Mouse (Mus musculus): ENCODE data around the gene Gpam.

Gene Gpam

DNA sequence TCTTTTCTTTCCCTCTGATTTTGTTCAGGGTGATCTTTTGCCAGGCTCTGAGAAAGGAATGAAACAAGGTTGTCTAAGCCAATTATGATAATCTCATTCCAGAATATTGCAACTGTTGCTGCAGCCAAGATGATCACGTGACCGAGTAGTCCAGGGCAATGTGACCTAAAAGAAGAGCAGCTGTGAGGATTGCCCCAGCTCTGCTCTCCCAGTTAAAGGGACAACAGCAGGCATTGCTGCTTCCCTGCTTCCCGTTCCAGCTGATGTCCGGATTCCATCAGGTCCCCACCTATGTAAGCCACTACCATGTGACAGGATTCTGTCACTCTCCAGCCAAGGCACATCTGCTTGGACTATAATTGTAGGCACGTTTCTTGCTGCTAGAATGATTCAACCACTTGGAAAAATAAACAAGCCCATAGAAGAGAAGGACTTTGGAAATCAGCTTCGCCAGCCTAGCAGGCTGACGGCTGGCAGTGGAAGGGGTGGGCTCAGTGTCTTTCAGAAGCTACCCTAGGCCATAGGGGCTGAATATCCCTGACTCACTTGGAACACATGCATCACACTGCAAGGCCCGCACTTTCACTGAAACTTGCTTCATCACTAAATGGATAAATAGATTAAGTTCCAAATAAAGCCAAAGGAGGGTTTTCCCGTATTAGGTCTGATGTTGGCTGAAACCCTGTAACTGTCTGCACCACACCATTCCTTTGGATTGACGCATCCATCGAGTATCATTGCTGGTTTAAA is 23.8 kb downstream of the Gpam start:
- DNase-seq (ENCODE audit: low read depth, low spot score): no peak

DNA sequence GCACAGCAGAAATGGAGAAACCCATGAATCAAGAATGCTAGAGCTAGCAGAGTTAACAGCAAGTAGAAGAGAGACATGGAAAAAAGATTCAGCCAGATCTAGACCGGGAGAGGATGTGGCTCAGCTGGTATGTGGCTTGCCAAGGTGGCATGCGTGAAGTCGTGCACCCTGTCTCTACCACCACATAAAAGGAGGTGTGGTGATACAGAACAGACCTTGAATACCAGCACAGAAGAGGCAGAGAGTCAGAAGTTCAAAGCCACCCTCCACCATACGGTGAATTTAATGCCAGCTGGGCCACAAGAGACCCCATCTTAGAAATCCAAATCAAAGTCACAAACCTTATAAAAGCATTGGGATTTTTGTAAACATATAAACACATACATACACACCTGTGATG is 25.4 kb downstream of the Gpam start:
- DNase-seq (ENCODE audit: low read depth, low spot score): no peak

DNA sequence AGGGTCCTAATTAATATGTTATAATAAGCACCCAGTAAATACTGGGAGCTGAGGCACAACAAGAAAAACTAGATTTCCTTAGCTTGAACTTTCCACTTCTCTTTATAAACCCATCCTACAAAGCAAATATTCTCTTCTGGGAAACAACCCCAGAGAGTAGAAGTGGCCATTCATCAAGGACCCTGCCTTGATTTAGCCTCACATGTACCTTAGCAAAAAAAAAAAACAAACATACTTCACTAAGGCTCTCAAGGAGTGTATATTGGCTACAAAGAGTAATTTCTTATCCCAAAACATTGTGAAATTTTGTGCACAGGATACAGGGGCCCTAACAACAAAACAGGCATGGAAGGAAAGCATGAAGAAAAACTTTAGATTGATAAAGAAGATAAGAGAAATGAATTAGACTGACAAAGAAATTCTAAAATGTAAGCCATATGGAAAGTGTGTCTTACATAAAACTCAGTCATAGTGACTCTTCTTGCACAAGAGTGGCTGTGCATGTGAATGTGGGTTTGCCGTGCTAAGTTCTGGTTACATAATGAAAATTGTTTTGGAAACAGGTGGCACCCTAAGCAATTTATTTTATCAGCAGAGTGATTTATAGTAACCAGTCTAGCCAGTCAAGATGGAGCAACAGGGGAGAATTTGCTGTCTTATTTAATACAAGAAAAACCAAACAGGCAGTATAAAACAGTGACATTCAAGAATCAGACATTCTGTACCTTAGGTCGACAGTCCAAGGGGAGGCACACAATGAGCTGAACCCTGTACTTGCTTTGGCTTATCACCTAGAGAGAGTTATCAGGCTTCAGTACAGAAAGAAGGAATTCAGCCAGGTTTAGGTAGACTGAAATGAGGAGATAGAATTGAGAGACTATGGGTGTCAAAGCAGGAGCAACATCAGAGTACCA is 26.6 kb downstream of the Gpam start:
- DNase-seq (ENCODE audit: low read depth, low spot score): no peak

DNA sequence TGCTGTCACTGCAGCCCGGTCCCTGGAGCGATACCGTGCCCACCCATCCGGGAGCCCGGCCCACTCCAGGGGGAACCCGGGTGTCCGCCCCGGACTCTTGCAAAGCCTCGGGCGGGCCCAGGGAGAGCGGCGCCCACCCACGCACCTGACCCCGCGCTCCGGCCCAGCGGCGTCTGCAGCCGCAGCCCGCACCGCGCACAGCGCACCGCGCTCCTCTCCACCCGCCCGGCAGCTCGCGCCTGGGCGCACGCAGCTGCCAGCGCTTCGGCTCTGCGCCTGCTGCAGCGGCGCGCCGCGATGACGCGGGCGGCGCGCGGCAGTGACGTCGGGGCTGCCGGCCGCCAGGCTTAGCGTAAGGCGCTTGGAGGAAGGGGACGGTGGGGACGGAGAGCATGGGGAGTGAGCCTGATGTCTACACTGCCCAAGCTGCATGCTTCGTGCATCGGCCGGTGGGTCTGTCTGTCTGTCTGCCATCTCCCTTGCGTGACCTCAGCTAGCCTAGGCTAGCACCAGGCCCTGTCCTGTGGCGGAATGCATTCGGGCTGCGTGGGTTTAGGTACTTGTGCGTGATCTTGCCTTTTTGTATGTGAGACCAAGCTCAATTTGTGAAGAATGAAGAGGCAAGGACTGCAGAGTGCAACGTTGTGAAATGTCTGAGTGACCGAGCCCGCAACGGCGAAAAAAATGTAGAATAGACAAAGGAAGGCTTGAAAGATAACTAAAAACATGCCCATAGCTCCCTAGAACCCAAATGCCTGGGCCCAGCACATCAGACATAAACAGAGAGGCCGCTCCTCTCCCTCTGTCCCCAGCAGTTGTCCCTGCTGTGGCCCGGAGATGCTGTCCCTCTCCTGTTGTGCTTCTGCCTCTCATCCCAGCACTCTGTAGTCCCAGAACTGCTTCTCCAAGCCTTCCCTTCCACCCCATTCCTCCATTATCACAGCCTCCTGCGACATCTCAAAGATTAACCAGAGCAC is 27.6 kb downstream of the Gpam start:
- peak; percentile 77 for DNase-seq (ENCODE audit: low read depth, low spot score)

DNA sequence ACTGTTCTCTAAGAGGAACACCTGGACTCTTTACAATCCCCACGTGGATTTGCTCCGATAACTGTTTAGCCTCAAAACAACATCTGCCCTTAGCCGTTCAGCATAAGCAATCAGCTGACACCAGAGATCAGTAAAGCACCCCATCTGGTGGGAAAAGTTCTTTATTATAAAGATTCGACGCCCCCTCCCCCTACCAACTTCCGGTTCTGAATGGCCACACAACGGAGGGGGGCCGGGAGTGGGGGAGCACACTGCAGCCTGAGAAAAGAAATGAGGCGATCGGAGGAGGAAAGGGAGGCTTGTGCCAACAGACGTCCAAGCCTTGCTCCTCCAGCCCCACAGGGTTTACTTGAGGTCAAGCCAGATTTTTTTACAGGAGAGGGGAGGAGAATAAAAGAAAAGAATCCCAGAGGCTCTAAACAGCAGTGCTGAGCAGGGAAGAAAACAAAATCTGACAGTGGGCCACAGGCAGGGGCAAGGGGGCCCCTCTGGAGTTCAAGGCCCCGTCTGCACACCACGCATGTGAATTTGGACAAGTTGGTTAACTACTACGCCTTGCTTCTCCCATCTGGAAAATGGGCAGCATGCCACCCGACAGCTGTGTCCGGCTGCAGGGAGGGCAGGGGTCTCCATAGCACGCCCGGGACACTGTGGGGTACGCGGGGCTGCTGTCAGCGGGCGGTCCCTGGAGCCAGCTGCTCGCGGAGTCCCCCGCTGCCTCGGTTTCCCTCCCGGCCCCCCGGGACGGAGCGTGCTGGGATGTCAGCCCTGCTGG is 28.4 kb downstream of the Gpam start:
- DNase-seq (ENCODE audit: low read depth, low spot score): no peak

DNA sequence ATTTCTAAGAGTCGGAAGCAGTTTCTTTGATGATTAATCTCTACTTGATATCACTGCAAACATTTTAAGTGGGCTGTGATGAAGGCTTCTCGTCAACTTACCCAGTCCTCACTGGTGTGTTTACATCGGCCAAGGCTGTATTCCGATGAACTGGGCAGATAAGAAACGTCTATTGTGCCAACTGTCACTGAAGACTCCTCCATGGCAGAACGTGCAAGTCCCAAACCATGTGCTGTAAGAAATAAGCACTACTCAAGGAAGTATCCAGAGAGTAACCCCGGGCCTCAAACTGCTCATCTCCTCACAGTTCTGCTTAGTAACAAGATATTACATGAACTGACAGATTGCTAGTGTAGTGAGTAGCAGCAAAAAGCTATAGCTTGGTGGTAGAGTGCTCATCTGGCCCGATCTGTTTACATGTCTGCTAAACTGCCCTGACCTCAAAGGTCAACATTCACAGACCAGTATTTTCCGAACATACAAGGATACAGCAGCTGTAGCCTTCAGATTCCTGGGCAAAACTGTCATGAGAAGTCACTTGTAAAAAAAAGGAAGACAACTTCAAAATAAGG is 29.6 kb downstream of the Gpam start:
- DNase-seq (ENCODE audit: low read depth, low spot score): no peak

DNA sequence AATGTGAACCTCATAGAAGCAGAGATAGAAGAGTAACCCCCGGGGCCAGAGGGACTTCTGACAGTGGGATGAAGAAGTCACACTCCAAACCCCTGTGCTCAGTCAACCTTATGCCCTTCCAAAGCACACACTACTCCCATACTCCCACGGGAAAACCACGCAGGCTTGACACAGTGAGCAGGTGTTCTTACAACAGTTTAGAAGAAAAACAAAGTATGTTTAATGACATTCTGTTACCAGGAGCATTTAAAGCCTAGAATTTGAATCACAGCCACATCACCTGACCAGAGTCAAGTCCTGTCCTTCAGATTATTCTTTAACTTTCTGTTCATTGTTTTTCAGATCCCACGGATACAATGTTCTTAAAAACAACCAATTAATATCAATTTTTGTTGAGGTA is 30.4 kb downstream of the Gpam start:
- DNase-seq (ENCODE audit: low read depth, low spot score): no peak

DNA sequence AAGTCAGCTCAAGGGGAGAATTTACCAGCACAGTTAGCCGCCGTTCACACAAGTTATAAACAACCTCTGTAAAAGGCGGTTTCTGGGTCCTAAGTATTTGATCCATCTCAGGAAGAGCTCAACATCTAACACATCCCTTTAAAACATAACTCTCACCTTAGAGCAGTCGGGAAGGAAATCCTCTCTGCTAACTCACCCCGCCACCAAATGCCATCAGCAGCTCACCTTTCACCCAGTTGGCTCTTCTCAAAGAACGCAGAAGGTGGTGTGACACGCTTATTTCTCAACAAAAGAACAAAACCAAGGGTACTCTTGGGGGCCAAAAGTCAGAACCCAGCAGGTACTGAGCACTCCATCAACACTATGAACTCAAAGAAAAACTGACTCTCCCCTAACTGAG is 31.5 kb downstream of the Gpam start:
- no peak for DNase-seq (ENCODE audit: low read depth, low spot score)

DNA sequence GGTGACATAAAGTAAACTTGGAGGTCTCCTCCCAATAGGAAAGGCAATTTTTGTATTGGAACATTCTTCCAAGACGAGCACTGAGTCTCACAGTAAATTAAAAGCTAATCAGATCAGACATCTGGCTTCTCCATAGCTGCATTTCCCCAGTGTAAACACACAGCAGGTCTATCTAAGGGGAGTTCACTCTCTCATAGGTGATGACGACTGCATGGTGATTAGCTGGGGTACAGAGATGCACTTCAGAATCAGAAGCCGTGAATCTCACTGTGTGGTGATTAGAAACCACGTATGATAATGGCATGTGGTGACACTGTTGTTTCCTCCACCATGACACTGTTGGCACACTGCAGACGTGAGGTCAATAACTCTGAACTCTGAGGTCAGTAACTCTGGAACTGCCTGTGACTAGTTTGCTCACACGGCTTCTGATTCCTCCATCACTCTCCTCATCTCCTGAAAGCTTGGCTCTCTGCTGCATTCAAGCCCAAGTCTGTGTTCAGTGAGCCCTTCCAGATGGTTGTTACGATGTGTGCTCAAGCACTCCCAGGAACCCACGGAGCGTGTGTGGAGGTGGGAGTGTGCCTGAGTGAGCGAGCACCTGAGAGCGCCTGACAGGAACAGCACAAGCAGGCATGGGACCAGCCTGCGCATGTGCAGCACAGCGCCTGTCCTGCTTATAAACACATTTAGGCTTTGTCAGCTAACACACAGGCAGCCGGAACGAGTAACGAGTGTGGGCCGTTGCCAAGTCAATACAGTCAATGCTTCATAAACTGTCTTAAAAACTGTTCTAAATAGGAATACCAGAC is 35.2 kb downstream of the Gpam start:
- DNase-seq (ENCODE audit: low read depth, low spot score): peak; percentile 68

DNA sequence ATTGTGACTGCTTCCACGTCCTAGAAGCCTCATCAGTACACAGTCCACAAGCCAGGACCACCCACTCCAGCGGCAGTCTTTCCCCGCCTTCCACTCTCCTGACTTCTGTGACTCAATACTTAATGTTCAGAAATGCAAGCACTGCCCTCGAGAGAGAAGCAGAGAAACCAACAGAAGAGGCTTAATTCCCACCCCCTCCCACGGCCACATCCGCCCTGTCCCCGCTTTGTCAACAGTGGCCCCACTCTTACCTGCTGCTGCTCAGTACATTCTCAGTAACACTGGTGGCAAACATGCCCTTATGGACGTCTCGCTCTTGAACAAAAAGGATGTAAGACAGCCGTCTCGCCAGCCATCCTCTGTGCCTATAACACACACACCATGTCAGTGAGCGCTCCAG is 36.2 kb downstream of the Gpam start:
- DNase-seq (ENCODE audit: low read depth, low spot score): no peak

DNA sequence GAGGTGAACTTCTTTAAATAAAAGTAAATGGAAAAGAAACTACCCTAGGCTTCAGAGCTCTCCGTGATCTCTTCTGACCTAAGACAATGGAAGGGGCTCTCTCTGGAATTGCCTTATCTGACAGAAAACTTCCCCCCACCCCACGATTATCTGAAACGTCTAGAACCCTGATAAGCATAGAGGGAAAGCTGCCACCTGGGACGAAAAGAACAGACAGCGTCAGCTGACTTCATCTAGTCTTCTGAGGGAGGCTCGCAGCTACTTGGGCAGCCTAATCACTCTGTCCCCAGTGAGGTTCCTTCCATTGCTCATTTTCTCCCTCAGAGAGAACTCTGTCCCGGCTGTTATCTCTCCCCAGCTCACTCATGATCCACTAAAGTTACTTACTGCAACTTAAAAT is 36.9 kb downstream of the Gpam start:
- DNase-seq (ENCODE audit: low read depth, low spot score): no peak

DNA sequence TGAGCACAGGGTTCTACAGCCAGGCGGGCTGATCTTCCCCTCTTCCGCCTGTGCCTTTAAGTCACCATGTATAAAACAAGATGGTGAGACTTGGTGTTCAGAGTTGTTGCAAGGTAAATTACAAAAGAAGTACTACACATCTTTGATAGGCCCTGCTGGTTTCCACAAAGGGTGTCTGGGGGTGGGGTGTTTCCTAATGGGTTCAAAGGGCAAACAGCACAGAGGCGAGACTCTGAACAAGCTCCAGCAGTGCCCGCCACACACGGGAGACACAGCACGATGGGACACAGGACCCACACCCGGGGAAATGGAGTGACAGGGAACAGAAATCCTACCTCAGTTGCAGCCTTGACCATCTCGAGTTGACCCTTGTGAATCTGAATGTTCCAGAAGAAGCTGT is 39.3 kb downstream of the Gpam start:
- no peak for DNase-seq (ENCODE audit: low read depth, low spot score)

DNA sequence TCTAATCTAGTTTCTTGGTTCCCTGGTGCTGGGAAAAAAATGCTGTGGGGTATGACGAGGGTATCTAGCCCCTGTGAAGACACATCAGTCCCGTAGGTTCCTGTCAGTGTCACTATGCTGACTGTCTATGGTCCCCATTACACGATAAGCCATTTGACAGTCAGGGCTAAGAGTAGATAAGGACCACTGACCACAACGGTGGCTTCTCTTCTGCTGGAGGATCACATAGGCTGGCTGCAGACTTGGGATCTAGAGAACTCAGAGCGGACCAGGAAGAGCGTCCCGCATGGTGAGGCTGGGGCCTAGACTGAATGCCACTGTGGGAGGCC is 41.2 kb downstream of the Gpam start:
- no peak for DNase-seq (ENCODE audit: low read depth, low spot score)

DNA sequence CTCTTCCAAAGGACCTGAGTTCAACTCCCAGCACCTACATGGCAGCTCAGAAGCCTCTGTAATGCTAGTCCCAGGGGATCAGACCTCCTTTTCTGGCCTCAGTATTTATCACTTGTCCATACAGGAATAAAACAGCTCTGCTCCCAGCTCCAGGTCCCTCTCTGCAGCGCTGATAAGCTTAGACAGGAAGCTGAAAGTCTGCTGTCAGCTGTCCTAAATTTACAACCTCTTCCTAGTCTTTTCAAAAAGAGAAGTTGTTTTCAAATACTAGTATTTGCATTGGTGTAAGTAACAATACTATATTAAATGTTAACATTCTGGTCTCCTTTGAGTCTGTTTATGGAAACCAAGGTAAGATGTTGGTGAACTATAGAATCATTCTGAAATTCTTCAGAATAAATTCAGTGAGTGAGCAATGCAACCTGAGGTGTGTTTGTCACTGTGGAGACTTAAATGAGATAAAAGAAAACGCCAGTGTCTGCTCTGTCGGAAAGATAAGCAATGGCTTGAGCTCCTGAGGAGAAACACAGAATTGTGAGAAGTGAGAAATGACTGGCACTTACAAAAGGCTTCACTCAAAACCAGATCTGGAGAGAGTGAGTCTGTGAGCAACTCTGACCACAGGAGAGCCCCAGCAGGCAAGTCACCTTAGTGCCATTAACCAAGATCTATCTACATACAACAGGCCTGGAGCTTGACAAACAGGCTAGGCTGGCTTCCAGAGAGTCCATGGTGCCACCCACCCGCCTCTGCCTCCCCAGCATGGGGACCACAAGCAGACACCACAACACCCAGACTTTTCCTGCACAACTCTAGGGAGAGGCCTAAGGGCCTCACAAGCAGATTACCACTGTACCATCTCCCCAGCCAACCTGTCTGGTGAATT is 41.8 kb downstream of the Gpam start:
- DNase-seq (ENCODE audit: low read depth, low spot score): no peak

DNA sequence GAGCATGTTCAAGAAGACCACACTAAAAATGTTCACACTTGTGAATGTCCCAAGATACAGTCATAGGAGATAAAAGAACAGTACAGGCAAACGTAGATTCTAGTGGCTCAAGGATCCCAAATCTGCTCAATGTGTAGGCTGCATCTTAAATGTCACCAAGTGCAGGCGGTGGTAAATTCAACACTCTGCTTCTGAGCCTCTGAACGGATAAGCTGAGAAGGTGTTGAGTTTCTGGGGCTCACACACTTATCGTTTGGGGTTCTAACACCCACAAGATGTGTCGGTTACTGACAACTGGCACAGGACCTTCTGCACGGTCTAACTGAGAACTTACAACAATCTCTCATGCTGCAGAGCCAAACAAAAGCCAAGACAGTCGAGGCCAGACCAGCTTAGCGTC is 50.2 kb downstream of the Gpam start:
- no peak for DNase-seq (ENCODE audit: low read depth, low spot score)

DNA sequence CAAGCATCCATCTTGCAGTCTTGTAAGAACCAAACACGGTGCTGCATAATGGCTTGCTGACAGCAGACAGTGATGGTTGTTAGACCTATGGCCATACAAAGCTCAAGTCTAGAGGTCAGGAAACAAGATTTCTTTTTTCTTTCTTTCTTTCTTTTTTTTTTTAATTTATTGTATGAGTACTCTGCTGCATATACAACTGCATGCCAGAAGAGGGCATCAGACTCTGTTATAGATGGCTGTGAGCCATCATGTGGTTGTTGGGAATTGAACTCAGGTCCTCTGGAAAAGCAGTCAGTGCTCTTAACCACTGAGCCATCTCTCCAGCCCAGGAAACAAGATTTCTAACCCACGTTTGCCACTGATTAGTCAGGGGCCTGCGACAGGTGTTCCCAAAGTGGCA is 54.0 kb downstream of the Gpam start:
- no peak for DNase-seq (ENCODE audit: low read depth, low spot score)

DNA sequence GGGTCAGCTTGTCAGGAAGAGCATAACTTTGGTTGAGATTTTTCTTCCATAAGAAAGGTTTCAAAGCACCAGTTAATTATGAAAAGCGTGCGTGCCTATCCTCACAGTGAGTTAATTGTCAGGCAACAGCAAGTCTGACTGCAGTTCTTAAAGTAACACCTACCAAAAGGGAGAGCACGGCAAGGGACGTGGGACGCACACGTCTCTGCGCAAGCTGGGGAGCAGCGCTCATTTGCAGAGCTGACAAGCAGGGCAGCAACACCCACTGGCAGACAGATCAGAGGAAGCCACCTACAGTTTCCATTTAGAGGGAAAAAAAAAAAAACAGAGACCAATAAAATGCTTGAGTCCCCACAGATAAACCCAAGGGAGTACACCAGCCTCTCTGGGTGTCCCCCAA is 58.0 kb downstream of the Gpam start:
- DNase-seq (ENCODE audit: low read depth, low spot score): peak; percentile 86

DNA sequence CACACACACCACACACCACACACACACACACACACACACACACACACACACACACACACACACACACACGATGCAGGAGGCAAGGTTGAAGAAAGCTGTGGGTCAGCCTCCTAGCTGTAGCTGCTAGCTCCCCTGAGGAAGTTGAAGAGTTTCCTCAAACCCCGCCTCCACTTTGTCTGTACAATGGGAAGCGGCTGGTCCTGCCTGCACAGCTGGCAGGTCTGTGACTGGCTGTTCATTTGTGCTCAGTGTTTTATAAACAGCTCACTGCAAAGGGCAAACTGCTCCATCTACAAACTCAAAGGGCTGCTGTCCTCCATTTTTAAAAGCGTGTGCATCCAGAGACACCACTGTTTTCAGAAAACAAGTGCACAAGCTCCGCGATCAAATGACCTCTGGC is 63.8 kb downstream of the Gpam start:
- no peak for DNase-seq (ENCODE audit: low read depth, low spot score)

DNA sequence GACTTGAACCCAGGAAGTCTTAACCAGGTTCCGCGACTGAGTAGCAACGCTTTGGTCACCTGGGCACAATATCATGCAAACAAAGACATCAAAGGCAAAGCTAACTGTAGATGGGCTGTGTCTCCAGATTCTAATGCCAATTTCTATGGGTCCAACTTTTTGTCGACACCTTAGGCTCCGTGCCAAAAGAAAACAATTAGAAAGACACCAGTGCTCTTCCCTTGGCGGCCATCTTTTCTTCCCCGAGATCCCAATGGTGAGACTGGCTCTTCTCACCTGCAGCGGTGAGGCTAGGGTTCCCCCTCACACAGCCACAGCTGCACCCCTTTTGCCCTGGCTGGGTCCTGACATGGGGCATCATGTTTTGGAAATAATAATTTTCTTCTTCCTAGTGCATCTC is 64.5 kb downstream of the Gpam start:
- no peak for DNase-seq (ENCODE audit: low read depth, low spot score)
